Mouse (Mus musculus) yolk sac, embryonic 10.5 days (tissue): ENCODE data around the gene Sall1.
A peak's percentile ranks its signal among the peaks of the same experiment; 100 is the strongest.

Source experiments
- DNase-seq: peaks from one replicate; pipeline ENCODE4 v3.0.0-alpha.2; 2017; ENCODE audit warnings: low spot score

The Sall1 gene

DNA sequence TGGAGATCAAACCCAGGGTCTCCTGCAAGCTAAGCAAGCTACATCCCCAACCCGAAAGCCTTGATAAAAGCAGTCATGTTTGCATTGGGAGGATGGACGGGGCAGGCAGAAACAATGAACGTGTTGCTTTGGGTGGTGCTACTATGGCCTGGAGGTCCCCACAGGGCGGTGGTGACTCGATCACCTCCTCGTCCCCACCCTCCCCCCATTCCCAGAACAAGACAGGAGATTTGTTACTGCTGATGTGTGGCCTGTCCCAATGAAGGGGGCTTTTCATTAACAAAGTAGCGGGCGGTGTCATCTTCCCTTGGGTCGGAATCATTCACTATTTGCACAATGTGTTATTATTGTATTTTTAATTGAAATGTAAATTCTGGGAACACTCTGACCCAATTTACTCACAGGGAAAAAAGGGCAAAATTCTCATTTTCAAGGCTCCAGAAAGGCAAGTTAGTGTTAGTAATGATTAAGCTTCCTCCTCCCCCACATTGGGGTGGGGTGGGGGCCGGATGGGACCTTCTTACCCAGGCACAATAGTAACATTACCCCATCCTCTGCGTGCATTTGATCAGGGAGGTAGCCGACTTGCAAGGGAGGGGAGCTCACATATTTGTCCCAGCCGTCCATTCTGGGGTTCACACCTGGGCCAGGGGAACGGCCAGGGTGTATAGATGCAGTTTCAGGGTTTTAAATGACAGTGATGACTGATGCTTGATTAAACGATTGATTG is 52.0 kb downstream of the Sall1 start:
- no peak for DNase-seq

DNA sequence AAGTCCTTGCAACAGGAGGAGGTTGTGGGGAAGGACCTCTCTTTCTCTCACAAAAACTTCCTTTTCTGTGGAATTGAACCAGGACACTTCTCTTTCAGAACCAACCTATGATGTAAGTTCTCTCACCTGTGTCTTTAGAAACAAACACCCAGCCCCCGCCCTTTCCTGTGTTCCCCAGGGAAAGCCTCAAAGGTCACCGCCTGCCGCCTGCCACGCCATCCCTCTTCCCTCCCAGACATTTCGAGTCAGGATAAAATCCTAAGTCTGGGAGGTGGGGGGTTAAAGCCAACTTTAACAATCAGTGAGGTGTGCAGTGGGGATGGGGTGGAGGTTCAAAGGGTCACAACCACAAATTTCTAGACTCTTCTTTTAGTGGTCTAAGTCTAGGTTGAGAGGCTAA is 52.8 kb downstream of the Sall1 start:
- DNase-seq = peak; percentile 73

DNA sequence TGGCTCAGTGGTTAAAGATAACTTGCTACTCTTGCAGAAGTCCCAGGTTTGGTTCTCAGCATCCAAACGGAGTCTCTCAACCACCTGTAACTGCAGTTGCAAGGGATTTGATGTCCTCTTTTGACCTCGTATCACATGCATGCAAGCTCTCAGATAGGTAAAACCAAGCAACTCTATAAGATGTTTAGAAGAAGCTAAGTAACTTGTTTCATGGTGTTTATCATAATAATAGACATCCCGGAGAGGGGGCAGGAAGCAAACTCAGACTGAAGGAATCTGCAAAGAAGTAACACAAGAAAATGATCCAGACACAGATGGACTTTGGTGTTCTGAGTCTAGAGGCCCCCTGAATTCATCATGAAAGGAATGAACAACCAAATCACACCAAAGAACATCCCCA is 55.0 kb downstream of the Sall1 start:
- no peak for DNase-seq

DNA sequence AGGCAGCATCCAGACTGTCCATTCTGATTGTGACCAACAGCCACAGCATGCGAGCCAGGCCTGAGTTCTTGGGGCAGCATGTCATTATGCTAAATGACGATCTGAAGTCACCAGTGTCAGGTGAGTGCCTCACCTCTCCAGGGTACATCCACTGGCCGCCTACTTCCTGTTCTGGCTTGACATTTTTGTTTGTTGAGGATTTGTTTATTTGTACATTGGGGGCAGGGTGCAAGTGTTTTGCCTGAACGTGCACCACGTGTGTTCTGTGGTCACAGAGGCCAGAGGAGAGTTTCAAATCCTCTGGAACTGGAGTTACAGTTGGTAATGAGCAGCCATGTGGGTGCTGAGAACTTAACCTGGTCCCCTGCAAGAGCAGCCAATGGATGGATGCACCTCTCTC is 60.5 kb downstream of the Sall1 start:
- peak; percentile 57 for DNase-seq
